Mouse (Mus musculus) intestine, embryonic 14.5 days (tissue): ENCODE measurements around the gene Slc30a3. TPM values are rescaled to one million over a fixed set of nuclear protein-coding genes. Genes with fewer than 3 reads are reported as not detected.
"Not testable (repeated sequence)": the region's sequence is repeated elsewhere in the genome, so short reads cannot be mapped to it uniquely, and the experiment has no call there.

Experiments used
- ATAC-seq: fragments of 200-750 bp; cut with Nextera tagmentation; replicated peaks from 2 replicates; pipeline ENCODE4 v1.8.0; 2017; ENCODE audit warnings: low read depth, moderate number of reproducible peaks, moderate TSS enrichment, moderate library complexity; ENCODE audit not compliant: low FRiP score, low TSS enrichment
- DNase-seq: peaks from one replicate; pipeline ENCODE4 v3.0.0-alpha.2; 2018; ENCODE audit warnings: low spot score
- H3K27ac ChIP-seq: fragments of 300-500 bp; sonication (generic); 2 replicates; pipeline ENCODE4 v1.5.1; 2014; ENCODE audit warnings: low read depth, mild to moderate bottlenecking, control low read depth
- H3K27me3 ChIP-seq: fragments of 300-500 bp; sonication (generic); replicated peaks from 2 replicates; pipeline ENCODE4 v1.6.1; 2014; ENCODE audit warnings: low read length, control low read depth; ENCODE audit not compliant: control insufficient read depth, insufficient read depth
- H3K36me3 ChIP-seq: fragments of 300-500 bp; sonication (generic); 2 replicates; pipeline ENCODE4 v1.6.1; 2014; ENCODE audit warnings: low read length, control low read depth; ENCODE audit not compliant: control insufficient read depth, insufficient read depth
- H3K4me1 ChIP-seq: fragments of 300-500 bp; sonication (generic); replicated peaks from 2 replicates; pipeline ENCODE4 v1.6.1; 2014; ENCODE audit warnings: low read length, control low read depth, mixed read lengths; ENCODE audit not compliant: control insufficient read depth, insufficient read depth
- H3K4me2 ChIP-seq: fragments of 300-500 bp; sonication (generic); 2 replicates; pipeline ENCODE4 v1.6.1; 2014; ENCODE audit warnings: low read length
- H3K4me3 ChIP-seq: fragments of 300-500 bp; sonication (generic); 2 replicates; pipeline ENCODE4 v1.5.1; 2014; ENCODE audit warnings: low read depth, low read length, control low read depth, mixed read lengths
- H3K9ac ChIP-seq: fragments of 300-500 bp; sonication (generic); 2 replicates; pipeline ENCODE4 v1.6.1; 2014; ENCODE audit warnings: mild to moderate bottlenecking, low read length
- H3K9me3 ChIP-seq: fragments of 300-500 bp; sonication (generic); 2 replicates; pipeline ENCODE4 v1.6.1; 2016; ENCODE audit warnings: low read length, control low read depth; ENCODE audit not compliant: control insufficient read depth
- WGBS: fragments of 180-500 bp; shearing (Covaris S2); extraction: QIAGEN DNeasy Blood & Tissue Kit; methylation state at CpG from one replicate; pipeline ENCODE4 v1.1.7; 2014; 5-methylcytosine and 5-hydroxymethylcytosine counted together
- polyA plus RNA-seq: library from polyadenylated mRNA; unstranded; fragments of >200 nt; fragmentation: Nextera tagmentation; extraction: Ambion mirVana; gene quantifications from 2 replicates; pipeline ENCODE4 v1.2.1, GENCODE M21; 2014

Gene Slc30a3
- polyA plus RNA-seq, 1 experiment from 2014 or later: 0.20 TPM

DNA sequence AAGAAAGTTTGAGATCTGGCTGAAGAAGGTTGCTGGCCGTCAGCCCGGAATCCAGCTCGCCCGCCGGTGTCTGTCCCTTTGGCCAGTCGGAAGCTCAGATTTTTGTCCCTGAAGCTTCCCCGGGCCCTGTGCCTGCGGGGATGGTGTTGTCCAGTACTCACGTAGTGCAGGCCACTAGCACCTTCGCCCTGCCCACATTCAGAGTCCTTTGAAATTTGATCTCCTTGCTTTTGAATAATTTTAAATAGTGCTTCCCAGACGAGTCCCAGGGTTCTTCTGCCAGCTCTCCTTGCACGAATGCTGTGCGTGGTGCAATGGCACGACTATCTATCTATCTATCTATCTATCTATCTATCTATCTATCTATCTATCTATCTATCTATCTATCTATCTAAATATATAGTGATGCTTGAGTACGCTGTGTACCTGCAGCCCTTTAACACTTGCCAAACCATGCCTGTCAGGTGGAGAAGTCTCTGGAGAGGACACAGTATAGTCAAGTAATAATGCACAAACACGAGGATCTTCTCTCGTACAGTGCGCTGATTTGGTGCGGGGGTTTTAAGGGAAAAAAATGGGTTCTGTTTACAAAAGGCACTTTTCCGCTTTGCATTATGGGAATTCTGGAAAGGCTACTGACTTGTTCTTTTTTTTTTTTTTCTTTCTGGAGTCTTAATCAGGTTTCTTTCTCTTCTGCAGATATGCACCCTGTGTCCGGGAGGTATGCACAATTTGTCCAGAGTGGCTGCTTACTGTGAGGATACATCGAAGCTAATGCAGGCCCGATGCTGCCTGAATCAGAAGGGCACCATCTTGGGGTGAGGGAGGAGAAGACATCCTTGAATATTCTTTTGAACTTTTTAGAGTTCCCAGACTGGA lies 59.0 kb downstream of the Slc30a3 start, which contains the start of gene Slc5a6:
Gene Slc5a6 (minus strand): TSS at position 162 of the 879 bp plus-strand sequence.
- Histone ChIP-seq H3K36me3 (peaks cover 8% of the 10 kb centered on the region; the same call in 1 of the 2 replicates), H3K4me2 (peak within 1 kb of the TSS; percentile 77), H3K27me3 (no peaks in the 10 kb centered on the region), H3K4me3 (peak within 1 kb of the TSS; percentile 61), H3K9ac (peak within 1 kb of the TSS; percentile 80), H3K9me3 (no peaks in the 10 kb centered on the region), H3K4me1 (peaks cover 9% of the 10 kb centered on the region; the same call in 1 of the 2 replicates), H3K27ac (peak within 1 kb of the TSS; percentile 89)
- ATAC-seq (peak; percentile 28), DNase-seq (peak; percentile 78)
- under 1% methylated on average over 23 of the region's 23 CpGs for WGBS

DNA sequence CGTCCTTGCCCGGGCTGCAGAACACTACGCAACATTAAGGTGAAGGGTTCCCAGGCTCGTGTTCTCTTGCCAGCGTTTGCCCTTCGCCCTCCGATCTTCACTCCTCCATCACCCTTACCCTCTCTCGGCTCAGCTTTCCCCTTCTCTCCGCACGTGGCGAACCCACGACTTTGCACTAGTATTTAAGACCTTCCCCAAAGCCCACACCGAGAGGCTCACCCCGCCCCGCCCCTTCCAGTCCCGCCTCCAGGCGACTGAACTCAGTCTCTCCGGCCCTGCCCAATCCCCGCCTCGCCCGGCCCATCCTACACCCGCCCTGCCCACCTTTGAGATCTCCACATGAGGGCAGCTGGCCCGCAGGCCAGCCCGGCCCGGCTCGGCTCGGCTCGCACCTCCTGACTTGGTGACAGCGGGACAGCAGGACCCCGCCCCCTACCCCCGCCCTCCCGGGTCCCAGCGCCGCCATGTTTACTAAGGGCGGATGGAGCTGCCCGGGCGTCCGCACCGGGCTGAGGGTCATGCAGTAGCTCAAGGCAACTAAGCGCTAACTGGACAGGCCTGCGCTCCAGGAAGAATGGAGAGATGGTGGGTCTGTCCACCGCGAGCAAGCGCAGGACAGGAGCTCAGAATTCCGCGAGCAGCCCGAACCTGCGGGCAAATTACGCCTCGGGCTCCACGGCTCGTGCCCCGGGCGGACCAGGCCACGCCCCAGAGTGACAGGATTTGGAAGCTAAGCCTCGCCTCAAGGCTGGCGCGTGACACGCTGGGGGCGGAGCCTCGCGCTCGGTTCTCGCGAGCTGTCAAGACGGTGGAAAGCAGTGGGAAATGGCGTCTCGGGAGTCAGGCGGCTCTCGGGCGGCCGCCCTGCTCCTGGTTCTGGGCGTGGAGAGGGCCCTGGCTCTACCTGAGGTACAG lies 59.9 kb downstream of the Slc30a3 start, which contains the start of gene Atraid:
Gene Atraid (plus strand): TSS at position 465 of the 915 bp plus-strand sequence.
- Histone ChIP-seq H3K9me3 (no peaks in the 10 kb centered on the region), H3K36me3 (peaks cover 12% of the 10 kb centered on the region; the same call in 1 of the 2 replicates), H3K27me3 (no peaks in the 10 kb centered on the region), H3K4me3 (peak within 1 kb of the TSS; percentile 61), H3K4me2 (peak within 1 kb of the TSS; percentile 77), H3K9ac (peak within 1 kb of the TSS; percentile 80), H3K27ac (peak within 1 kb of the TSS; percentile 89), H3K4me1 (peaks cover 6% of the 10 kb centered on the region; the same call in 1 of the 2 replicates)
- DNase-seq (peak; percentile 99), ATAC-seq (peak; percentile 99)
- WGBS: under 1% methylated on average over 73 of the region's 73 CpGs

DNA sequence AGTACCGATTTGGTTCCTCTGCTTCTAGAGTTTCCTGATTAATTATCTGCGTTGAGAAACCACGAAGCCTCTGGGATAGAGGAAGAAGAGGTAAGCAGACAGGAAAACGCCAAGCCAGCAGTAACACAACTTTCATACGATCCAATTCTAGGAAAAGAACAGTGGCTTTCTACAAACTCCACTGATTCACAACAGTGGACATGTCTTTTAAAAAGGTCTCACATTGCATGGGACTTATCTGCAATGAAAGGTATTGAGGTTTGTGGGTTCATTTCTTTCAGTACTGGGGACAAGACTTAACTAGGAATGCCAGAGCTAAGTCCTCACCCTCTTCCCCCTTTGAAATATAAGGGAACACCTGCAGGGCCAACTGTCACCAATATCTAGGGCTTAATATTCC lies 61.0 kb downstream of the Slc30a3 start:
- DNase-seq (no peak), ATAC-seq (no peak)
- no peaks in the 10 kb centered on the region for H3K27me3 ChIP-seq
- peak overlapping the region; percentile 77 for H3K4me2 ChIP-seq
- H3K4me1 ChIP-seq: peaks cover 6% of the 10 kb centered on the region; the same call in 1 of the 2 replicates
- H3K4me3 ChIP-seq: peak overlapping the region; percentile 61
- WGBS: 80% methylated on average over 5 of the region's 5 CpGs
- H3K9me3 ChIP-seq: no peaks in the 10 kb centered on the region
- H3K27ac ChIP-seq: no peak overlapping the region
- H3K36me3 ChIP-seq: peaks cover 11% of the 10 kb centered on the region; the same call in 1 of the 2 replicates
- peak overlapping the region; percentile 80; the same call in 1 of the 2 replicates for H3K9ac ChIP-seq

DNA sequence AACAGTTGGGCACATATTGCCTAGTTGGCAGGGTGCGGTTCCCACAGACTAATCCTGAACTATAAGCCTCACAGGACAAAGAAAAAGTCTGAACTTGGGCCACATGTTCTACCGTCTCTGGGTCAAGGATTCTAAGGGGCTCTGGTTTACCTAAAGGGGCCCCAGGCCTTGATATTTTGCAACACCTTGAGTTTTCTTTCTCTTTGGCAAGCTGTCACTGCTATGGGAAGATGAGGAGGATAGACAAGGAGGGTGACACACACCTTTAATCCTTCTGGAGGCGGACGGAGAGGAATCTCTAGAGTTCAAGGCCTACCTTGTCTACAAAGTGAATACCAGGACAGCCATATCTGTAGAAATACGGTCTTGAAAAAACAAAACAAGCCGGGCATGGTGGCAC lies 61.6 kb downstream of the Slc30a3 start:
- H3K36me3 ChIP-seq: peaks cover 15% of the 10 kb centered on the region; the same call in 1 of the 2 replicates
- H3K9ac ChIP-seq: no peak overlapping the region
- H3K27me3 ChIP-seq: no peaks in the 10 kb centered on the region
- peaks cover 10% of the 10 kb centered on the region for H3K4me1 ChIP-seq
- WGBS: 88% methylated on average over 6 of the region's 6 CpGs
- no peaks in the 10 kb centered on the region for H3K9me3 ChIP-seq
- ATAC-seq (no peak), DNase-seq (no peak)
- no peak overlapping the region for H3K27ac ChIP-seq
- no peak overlapping the region for H3K4me2 ChIP-seq
- no peak overlapping the region for H3K4me3 ChIP-seq

DNA sequence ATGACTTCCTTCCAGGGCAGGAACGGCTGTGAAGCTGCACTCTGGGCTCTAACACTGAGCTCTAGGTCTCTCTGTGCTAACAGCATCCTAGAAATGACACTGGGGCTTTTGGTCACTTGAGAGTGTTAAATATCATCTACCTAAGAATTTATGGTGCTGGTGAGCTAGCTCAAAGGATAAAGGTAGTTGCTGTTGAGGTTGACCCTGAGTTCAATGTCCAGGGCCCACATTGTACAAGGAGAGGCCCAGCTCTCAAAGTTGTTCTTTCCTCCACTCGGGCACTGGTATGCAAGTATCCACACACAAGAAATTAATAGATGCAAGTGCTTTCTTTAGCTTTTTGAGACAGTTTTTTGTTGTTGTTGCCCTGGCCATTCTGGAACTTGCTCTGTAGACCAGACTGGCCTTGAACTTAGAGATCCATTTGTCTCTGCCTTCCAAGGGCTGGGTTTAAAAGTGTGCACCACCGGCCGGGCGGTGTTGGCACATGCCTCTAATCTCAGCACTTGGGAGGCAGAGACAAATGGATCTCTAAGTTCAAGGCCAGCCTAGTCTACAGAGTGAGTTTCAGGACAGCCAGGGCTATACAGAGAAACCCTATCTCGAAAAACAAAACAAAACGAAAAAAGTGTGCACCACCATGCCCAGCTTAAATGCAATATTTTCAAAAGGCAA lies 69.7 kb downstream of the Slc30a3 start:
- peaks cover 5% of the 10 kb centered on the region; the same call in 1 of the 2 replicates for H3K4me1 ChIP-seq
- H3K27ac ChIP-seq: no peak overlapping the region
- H3K9ac ChIP-seq: no peak overlapping the region
- peaks cover 34% of the 10 kb centered on the region for H3K36me3 ChIP-seq
- no peaks in the 10 kb centered on the region for H3K9me3 ChIP-seq
- DNase-seq (no peak), ATAC-seq (no peak)
- WGBS: 85% methylated on average over 7 of the region's 7 CpGs
- H3K4me2 ChIP-seq: no peak overlapping the region
- no peaks in the 10 kb centered on the region for H3K27me3 ChIP-seq
- no peak overlapping the region for H3K4me3 ChIP-seq

DNA sequence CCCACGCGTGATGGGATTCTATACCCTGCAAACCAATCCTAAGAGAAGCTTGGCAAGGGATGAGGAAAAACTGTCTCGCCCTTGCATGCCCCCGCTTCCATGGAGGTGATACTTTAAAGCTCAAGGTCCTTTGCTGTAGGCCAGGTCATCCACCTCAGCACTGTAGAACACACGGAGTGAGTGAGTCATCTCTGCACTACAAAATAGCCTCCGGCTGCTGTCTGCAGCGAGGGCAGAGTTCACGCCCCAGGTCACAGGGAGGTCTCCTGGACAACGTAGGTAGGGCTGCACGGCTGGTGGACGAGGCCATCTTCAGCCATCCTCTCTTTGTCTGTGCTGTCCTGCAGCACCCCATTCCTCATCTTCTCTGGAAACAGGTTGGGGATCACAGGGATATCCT lies 71.5 kb downstream of the Slc30a3 start:
- not testable (repeated sequence) for H3K4me2 ChIP-seq, H3K4me3 ChIP-seq, DNase-seq, ATAC-seq, H3K4me1 ChIP-seq, H3K27me3 ChIP-seq, H3K9ac ChIP-seq, H3K9me3 ChIP-seq, H3K27ac ChIP-seq
- 74% methylated on average over 11 of the region's 11 CpGs for WGBS
- H3K36me3 ChIP-seq: peaks cover 21% of the 10 kb centered on the region
